Mouse (Mus musculus): ENCODE results near the gene Relb. TPM values are rescaled to one million over a fixed set of nuclear protein-coding genes. Genes with fewer than 3 reads are reported as not detected.
"Not testable (repeated sequence)": the region's sequence is repeated elsewhere in the genome, so short reads cannot be mapped to it uniquely, and the experiment has no call there.

Gene Relb
- polyA plus RNA-seq, 1 experiment, result 5.3 TPM

- TF ChIP-seq POLR2A (IDR thresholded peaks at IDR 0.05; ENCODE audit: borderline replicate concordance, extremely low read depth, insufficient read depth, insufficient read length, poor library complexity, severe bottlenecking), result no peak
- peak; percentile 89 for DNase-seq (ENCODE audit: low read depth)
Observed at GRCm38 (mm10) chr7:19628536-19629360, 490 bp downstream of the Relb start.

GRCm38 (mm10) chr7:19628192-19628535 is 1.1 kb downstream of the Relb start:
- DNase-seq (ENCODE audit: low read depth), result no peak
- TF ChIP-seq POLR2A (IDR thresholded peaks at IDR 0.05; ENCODE audit: borderline replicate concordance, extremely low read depth, insufficient read depth, insufficient read length, poor library complexity, severe bottlenecking) (no peak), CTCF (IDR thresholded peaks at IDR 0.05; ENCODE audit: borderline replicate concordance, extremely low read depth, insufficient read depth, insufficient read length) (no peak)

- TF ChIP-seq CTCF (IDR thresholded peaks at IDR 0.05; ENCODE audit: borderline replicate concordance, extremely low read depth, insufficient read depth, insufficient read length), result no peak
- TF ChIP-seq POLR2A (IDR thresholded peaks at IDR 0.05; ENCODE audit: borderline replicate concordance, extremely low read depth, insufficient read depth, insufficient read length, poor library complexity, severe bottlenecking), result no peak
- no peak for DNase-seq (ENCODE audit: low read depth)
Observed at GRCm38 (mm10) chr7:19627721-19628120, 1.5 kb downstream of the Relb start.

GRCm38 (mm10) chr7:19623433-19623832 is 5.8 kb downstream of the Relb start:
- TF ChIP-seq POLR2A (IDR thresholded peaks at IDR 0.05; ENCODE audit: borderline replicate concordance, extremely low read depth, insufficient read depth, insufficient read length, poor library complexity, severe bottlenecking), result no peak
- TF ChIP-seq CTCF (IDR thresholded peaks at IDR 0.05; ENCODE audit: borderline replicate concordance, extremely low read depth, insufficient read depth, insufficient read length), result no peak
- DNase-seq (ENCODE audit: low read depth), result no peak

- no peak for DNase-seq (ENCODE audit: low read depth)
- TF ChIP-seq CTCF (IDR thresholded peaks at IDR 0.05; ENCODE audit: borderline replicate concordance, extremely low read depth, insufficient read depth, insufficient read length) (no peak), POLR2A (IDR thresholded peaks at IDR 0.05; ENCODE audit: borderline replicate concordance, extremely low read depth, insufficient read depth, insufficient read length, poor library complexity, severe bottlenecking) (no peak)
Observed at GRCm38 (mm10) chr7:19622241-19622640, 7.0 kb downstream of the Relb start.

- DNase-seq (ENCODE audit: low read depth), result peak; percentile 29
- no peak for TF ChIP-seq POLR2A (IDR thresholded peaks at IDR 0.05; ENCODE audit: borderline replicate concordance, extremely low read depth, insufficient read depth, insufficient read length, poor library complexity, severe bottlenecking)
- no peak for TF ChIP-seq CTCF (IDR thresholded peaks at IDR 0.05; ENCODE audit: borderline replicate concordance, extremely low read depth, insufficient read depth, insufficient read length)
Observed at GRCm38 (mm10) chr7:19620811-19621210, 8.4 kb downstream of the Relb start.

GRCm38 (mm10) chr7:19619004-19619801 is 10.0 kb downstream of the Relb start:
- DNase-seq (ENCODE audit: low read depth), result peak; percentile 88

GRCm38 (mm10) chr7:19615036-19615577 is 14.1 kb downstream of the Relb start:
- no peak for DNase-seq (ENCODE audit: low read depth)
- TF ChIP-seq POLR2A (IDR thresholded peaks at IDR 0.05; ENCODE audit: borderline replicate concordance, extremely low read depth, insufficient read depth, insufficient read length, poor library complexity, severe bottlenecking), result no peak

More at GRCm38 (mm10) chr7:19619004-19619801, 10.0 kb downstream of the Relb start:
- TF ChIP-seq CTCF (IDR thresholded peaks at IDR 0.05; ENCODE audit: borderline replicate concordance, extremely low read depth, insufficient read depth, insufficient read length), result peak; percentile 86; the same call in 1 of the 2 replicates
- no peak for TF ChIP-seq POLR2A (IDR thresholded peaks at IDR 0.05; ENCODE audit: borderline replicate concordance, extremely low read depth, insufficient read depth, insufficient read length, poor library complexity, severe bottlenecking)

- no peak for DNase-seq (ENCODE audit: low read depth)
- peak; percentile 13; the same call in 1 of the 2 replicates for TF ChIP-seq CTCF (IDR thresholded peaks at IDR 0.05; ENCODE audit: borderline replicate concordance, extremely low read depth, insufficient read depth, insufficient read length)
- no peak for TF ChIP-seq POLR2A (IDR thresholded peaks at IDR 0.05; ENCODE audit: borderline replicate concordance, extremely low read depth, insufficient read depth, insufficient read length, poor library complexity, severe bottlenecking)
Observed at GRCm38 (mm10) chr7:19610969-19611368, 18.3 kb downstream of the Relb start.

- no peak for DNase-seq (ENCODE audit: low read depth)
- no peak for TF ChIP-seq POLR2A (IDR thresholded peaks at IDR 0.05; ENCODE audit: borderline replicate concordance, extremely low read depth, insufficient read depth, insufficient read length, poor library complexity, severe bottlenecking)
- no peak for TF ChIP-seq CTCF (IDR thresholded peaks at IDR 0.05; ENCODE audit: borderline replicate concordance, extremely low read depth, insufficient read depth, insufficient read length)
Observed at GRCm38 (mm10) chr7:19609641-19610332, 19.5 kb downstream of the Relb start.

GRCm38 (mm10) chr7:19607291-19607690 is 21.9 kb downstream of the Relb start:
- DNase-seq (ENCODE audit: low read depth), result no peak
- TF ChIP-seq CTCF (IDR thresholded peaks at IDR 0.05; ENCODE audit: borderline replicate concordance, extremely low read depth, insufficient read depth, insufficient read length) (no peak), POLR2A (IDR thresholded peaks at IDR 0.05; ENCODE audit: borderline replicate concordance, extremely low read depth, insufficient read depth, insufficient read length, poor library complexity, severe bottlenecking) (no peak)

GRCm38 (mm10) chr7:19604606-19605214 is 24.5 kb downstream of the Relb start:
- DNase-seq (ENCODE audit: low read depth), result not testable (repeated sequence)

Data from brain, embryonic 14.5 days (tissue).